Mouse (Mus musculus): ENCODE data around the gene Slc22a4. TPM values are rescaled to one million over a fixed set of nuclear protein-coding genes. Genes with fewer than 3 reads are reported as not detected.
A peak's percentile ranks its signal among the peaks of the same experiment; 100 is the strongest.

Slc22a4 gene
- polyA plus RNA-seq, 1 experiment: not detected

DNA sequence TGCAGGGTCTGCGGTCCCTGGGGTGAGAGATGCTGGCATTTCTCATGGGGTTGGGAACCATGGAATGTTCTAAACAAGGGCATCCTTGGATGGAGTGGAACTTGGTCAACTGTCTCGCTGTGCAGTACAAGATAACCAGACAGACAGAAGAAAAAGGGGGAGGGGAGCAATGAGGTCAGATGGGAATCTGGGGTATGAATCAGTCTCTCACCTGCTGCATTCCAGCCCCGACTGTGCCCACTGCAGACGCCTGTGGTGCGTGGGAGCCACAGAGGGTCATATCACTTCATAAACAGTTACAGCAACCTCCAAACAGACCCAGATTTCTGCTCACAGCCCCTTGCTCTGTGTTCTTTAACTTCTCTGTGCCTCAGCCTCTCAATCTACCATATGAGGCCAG is 38.5 kb upstream of the Slc22a4 start:
- TF ChIP-seq POLR2A (IDR thresholded peaks at IDR 0.05; ENCODE audit: low read depth, low read length): no peak
- no peak for TF ChIP-seq CTCF (IDR thresholded peaks at IDR 0.05; ENCODE audit: borderline replicate concordance, insufficient read depth, low read length)
- Histone ChIP-seq H3K4me3 (ENCODE audit: insufficient read depth, low read length) (no peak overlapping the region), H3K27ac (ENCODE audit: insufficient read depth, low read length) (no peak overlapping the region), H3K4me1 (ENCODE audit: control insufficient read depth, insufficient read depth, low read length) (peaks cover 10% of the 10 kb centered on the region)

DNA sequence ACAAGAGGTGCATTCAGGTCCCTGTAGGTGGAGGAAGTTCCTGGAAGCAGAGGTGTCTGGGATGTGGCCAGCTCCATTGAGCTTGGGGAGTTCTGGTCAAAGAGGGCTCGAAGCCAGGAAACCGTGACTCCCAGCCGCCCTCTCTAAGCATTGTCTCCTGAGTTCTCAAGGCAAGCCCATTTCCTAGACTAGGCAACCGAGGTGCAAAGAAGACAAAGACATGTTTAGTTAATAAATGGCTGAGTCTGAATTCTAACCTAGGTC is 38.0 kb upstream of the Slc22a4 start:
- no peak overlapping the region for H3K27ac ChIP-seq (ENCODE audit: insufficient read depth, low read length)
- peaks cover 13% of the 10 kb centered on the region for H3K4me1 ChIP-seq (ENCODE audit: control insufficient read depth, insufficient read depth, low read length)
- no peak for TF ChIP-seq CTCF (IDR thresholded peaks at IDR 0.05; ENCODE audit: borderline replicate concordance, insufficient read depth, low read length)
- no peak for TF ChIP-seq POLR2A (IDR thresholded peaks at IDR 0.05; ENCODE audit: low read depth, low read length)

DNA sequence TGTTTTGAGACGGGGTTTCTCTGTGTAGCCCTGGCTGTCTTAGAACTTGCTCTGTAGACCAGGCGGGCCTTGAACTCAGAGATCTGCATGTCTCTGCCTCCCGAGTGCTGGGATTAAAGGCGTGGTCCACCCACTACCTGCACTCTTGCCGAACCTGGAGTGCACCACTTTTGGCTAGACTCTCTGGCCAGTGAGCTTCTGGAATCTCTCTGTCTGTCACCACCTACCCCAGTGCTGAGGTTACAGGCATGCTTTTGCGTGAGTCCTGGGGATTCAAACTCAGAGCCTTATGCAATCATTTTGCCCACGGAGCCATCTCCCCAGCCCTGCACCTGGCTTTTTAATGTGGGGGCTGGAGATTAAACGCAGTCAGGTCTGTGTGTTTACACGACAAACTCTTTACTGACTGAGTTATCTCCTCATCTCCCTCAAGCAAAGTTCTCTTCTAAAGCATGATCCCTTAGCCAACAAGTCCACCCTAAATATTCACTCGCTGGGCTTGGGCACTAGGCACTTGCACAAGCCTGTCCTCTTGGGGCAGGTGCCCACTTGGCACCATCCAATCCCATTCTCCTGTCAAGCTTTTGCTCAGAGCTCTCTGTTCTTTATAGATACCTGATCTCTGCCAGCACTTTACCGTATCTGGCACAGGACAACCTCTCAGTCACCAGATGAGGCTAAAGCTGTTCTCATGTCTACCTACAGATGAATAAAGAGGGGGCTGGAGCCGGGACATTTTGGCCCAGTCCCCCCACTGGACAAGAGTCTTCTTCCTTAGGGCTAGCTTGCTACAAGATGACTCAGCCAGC is 37.4 kb upstream of the Slc22a4 start:
- Histone ChIP-seq H3K4me3 (ENCODE audit: insufficient read depth, low read length) (no peak overlapping the region), H3K27ac (ENCODE audit: insufficient read depth, low read length) (no peak overlapping the region), H3K4me1 (ENCODE audit: control insufficient read depth, insufficient read depth, low read length) (peaks cover 13% of the 10 kb centered on the region)
- TF ChIP-seq POLR2A (IDR thresholded peaks at IDR 0.05; ENCODE audit: low read depth, low read length) (no peak), CTCF (IDR thresholded peaks at IDR 0.05; ENCODE audit: borderline replicate concordance, insufficient read depth, low read length) (no peak)

More for the DNA sequence above, 38.0 kb upstream of the Slc22a4 start:
- H3K4me3 ChIP-seq (ENCODE audit: insufficient read depth, low read length): no peak overlapping the region

DNA sequence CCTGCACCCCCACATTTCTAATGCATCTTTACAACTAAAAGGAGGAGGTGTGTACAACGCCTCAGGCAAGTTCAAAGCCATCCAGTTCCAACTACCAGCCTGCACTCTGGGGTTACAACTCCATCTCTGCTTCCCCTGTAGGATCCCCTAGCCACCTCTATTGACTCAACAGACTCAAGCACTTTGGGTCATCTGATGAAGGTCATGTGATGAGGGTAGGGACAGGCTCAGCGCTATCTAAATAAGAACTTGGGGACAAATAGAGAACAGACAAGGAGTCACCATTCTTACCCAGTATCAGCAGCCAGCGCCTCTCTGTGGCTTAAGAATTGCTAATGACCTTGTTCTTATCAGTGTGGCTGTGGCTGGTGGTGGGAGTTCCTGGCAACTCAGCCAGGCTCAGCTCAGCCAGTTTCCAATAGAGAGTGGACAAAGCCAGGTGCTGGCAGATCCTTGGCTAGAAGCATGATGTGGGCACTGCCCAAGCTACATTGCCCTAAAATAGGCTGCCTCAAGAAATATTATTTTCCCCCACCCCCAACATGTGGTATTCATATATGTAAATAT is 36.6 kb upstream of the Slc22a4 start:
- H3K27ac ChIP-seq (ENCODE audit: insufficient read depth, low read length): no peak overlapping the region
- H3K4me3 ChIP-seq (ENCODE audit: insufficient read depth, low read length): no peak overlapping the region
- H3K4me1 ChIP-seq (ENCODE audit: control insufficient read depth, insufficient read depth, low read length): peaks cover 16% of the 10 kb centered on the region
- no peak for TF ChIP-seq CTCF (IDR thresholded peaks at IDR 0.05; ENCODE audit: borderline replicate concordance, insufficient read depth, low read length)

DNA sequence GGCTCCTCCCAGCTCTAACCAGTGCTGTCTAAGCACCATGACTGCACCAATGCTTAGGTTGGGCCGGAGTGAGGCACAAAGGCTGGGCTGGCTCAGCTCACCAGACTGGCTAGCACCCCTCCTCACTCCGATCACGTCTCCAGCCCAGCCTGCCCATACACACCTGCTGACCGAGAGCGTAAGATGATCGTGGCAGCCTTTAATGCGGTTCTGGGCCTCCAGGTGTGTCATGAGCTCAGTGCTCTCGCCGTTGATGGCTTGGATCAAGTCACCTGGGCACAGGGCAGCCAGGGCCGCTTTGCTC is 35.5 kb upstream of the Slc22a4 start:
- H3K4me1 ChIP-seq (ENCODE audit: control insufficient read depth, insufficient read depth, low read length): peaks cover 20% of the 10 kb centered on the region
- no peak for TF ChIP-seq POLR2A (IDR thresholded peaks at IDR 0.05; ENCODE audit: low read depth, low read length)
- no peak for TF ChIP-seq CTCF (IDR thresholded peaks at IDR 0.05; ENCODE audit: borderline replicate concordance, insufficient read depth, low read length)
- H3K4me3 ChIP-seq (ENCODE audit: insufficient read depth, low read length): no peak overlapping the region
- peak overlapping the region; percentile 81 for H3K27ac ChIP-seq (ENCODE audit: insufficient read depth, low read length)

DNA sequence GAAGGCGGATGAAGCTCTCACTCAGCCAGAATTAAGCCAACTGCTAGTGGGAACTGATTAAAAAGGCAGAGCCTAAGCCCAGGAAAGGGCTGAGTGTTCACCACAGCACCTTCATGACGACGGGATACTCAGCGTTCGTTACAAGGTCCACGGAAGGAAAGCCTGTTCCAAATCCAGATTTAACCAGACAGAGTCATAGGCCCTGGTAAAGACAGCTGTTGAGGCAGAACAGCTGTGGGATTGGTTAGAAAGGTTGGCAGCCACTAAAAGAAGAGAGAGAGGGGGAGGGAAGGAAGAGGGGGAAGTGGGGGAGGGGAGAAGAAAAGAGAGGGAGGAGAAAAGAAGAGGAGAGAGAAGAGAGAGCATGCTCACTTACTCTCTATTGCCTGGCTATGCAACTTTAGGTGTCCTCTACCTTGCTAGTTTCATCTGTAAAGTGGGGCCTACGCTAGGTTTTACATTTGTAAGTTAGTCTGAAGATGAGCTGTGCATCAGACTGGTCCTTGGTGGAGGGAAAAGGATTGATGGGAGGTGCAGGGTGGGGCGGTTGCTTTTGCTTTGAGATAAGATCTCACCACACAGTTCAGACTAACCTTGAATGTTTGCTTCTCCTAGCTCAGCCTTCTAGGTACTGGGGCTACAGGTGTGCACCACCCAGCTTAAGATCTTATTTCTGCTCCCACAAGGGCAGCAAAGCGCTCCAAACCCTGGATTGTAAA is 35.0 kb upstream of the Slc22a4 start:
- H3K4me3 ChIP-seq (ENCODE audit: insufficient read depth, low read length): no peak overlapping the region
- no peak for TF ChIP-seq POLR2A (IDR thresholded peaks at IDR 0.05; ENCODE audit: low read depth, low read length)
- H3K27ac ChIP-seq (ENCODE audit: insufficient read depth, low read length): peak overlapping the region; percentile 81
- H3K4me1 ChIP-seq (ENCODE audit: control insufficient read depth, insufficient read depth, low read length): peaks cover 20% of the 10 kb centered on the region

GRCm38 (mm10) chr11:54062086-54062752 is 34.3 kb upstream of the Slc22a4 start:
- Histone ChIP-seq H3K4me3 (ENCODE audit: insufficient read depth, low read length) (no peak overlapping the region), H3K4me1 (ENCODE audit: control insufficient read depth, insufficient read depth, low read length) (peaks cover 26% of the 10 kb centered on the region), H3K27ac (ENCODE audit: insufficient read depth, low read length) (peak overlapping the region; percentile 81)
- TF ChIP-seq POLR2A (IDR thresholded peaks at IDR 0.05; ENCODE audit: low read depth, low read length) (no peak), CTCF (IDR thresholded peaks at IDR 0.05; ENCODE audit: borderline replicate concordance, insufficient read depth, low read length) (no peak)

- TF ChIP-seq CTCF (IDR thresholded peaks at IDR 0.05; ENCODE audit: borderline replicate concordance, insufficient read depth, low read length) (no peak), POLR2A (IDR thresholded peaks at IDR 0.05; ENCODE audit: low read depth, low read length) (no peak)
- H3K4me1 ChIP-seq (ENCODE audit: control insufficient read depth, insufficient read depth, low read length): peaks cover 28% of the 10 kb centered on the region
Measured at GRCm38 (mm10) chr11:54060316-54060715, 32.4 kb upstream of the Slc22a4 start.

DNA sequence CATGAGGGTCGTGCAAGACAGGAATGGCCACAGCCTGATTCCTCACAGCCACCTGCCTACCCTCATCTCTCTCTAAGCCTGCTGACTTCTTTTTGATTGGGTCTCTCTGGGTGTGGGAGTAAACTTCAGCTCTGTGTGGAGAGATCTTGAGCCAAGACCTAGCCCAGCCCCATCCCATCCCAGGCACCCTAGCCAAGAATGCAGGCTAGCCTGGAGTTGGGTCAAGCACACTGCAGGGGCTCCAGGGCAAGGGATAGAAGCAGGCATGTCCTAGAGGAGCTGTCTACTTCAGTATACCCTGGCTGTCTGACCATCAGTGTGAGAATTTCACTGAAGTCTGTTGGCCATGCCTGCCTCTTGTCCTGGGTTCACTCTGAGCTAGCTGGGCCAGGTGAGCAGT is 31.6 kb upstream of the Slc22a4 start:
- TF ChIP-seq CTCF (IDR thresholded peaks at IDR 0.05; ENCODE audit: borderline replicate concordance, insufficient read depth, low read length) (no peak), POLR2A (IDR thresholded peaks at IDR 0.05; ENCODE audit: low read depth, low read length) (no peak)
- Histone ChIP-seq H3K4me3 (ENCODE audit: insufficient read depth, low read length) (no peak overlapping the region), H3K4me1 (ENCODE audit: control insufficient read depth, insufficient read depth, low read length) (peaks cover 28% of the 10 kb centered on the region), H3K27ac (ENCODE audit: insufficient read depth, low read length) (no peak overlapping the region)

More at GRCm38 (mm10) chr11:54060316-54060715, 32.4 kb upstream of the Slc22a4 start:
- no peak overlapping the region for H3K4me3 ChIP-seq (ENCODE audit: insufficient read depth, low read length)
- H3K27ac ChIP-seq (ENCODE audit: insufficient read depth, low read length): peak overlapping the region; percentile 14

DNA sequence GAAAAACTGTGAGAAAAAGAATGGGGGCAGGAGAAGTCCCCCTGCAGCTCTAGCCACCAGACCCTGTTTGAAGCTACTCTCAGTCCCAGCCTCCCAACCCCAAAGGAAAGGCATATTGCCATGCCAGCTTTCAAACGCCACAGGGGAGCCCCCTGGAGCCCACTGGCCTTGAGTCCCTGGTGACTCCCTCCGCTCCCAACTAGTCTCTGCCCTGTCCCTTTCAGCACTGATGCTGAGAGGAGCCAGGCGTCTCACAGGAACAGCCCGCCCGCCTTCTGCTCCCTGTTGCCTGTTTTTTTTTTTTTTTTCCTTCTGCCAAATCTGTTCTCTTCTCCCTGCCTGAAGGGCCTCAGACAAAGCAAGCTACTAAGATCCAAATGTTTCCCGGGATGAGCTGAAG is 30.8 kb upstream of the Slc22a4 start:
- Histone ChIP-seq H3K4me1 (ENCODE audit: control insufficient read depth, insufficient read depth, low read length) (peaks cover 28% of the 10 kb centered on the region), H3K4me3 (ENCODE audit: insufficient read depth, low read length) (no peak overlapping the region), H3K27ac (ENCODE audit: insufficient read depth, low read length) (no peak overlapping the region)
- TF ChIP-seq CTCF (IDR thresholded peaks at IDR 0.05; ENCODE audit: borderline replicate concordance, insufficient read depth, low read length) (no peak), POLR2A (IDR thresholded peaks at IDR 0.05; ENCODE audit: low read depth, low read length) (no peak)
